Mouse (Mus musculus) E14TG2a.4 (cell line): Measurements from ENCODE around the gene Kirrel.

ENCODE experiments used
- H3K27me3 ChIP-seq: 2 replicates; pipeline ENCODE4 v1.6.1; 2014; ENCODE audit warnings: low read length, control low read depth; ENCODE audit not compliant: insufficient read depth
- H3K36me3 ChIP-seq: 2 replicates; pipeline ENCODE4 v1.6.1; 2014; ENCODE audit warnings: low read length, control low read depth; ENCODE audit not compliant: insufficient read depth
- H3K4me1 ChIP-seq: replicated peaks from 2 replicates; pipeline ENCODE4 v1.6.1; 2014; ENCODE audit warnings: low read depth, low read length, control low read depth
- H3K4me3 ChIP-seq: replicated peaks from 2 replicates; pipeline ENCODE4 v1.5.1; 2014; ENCODE audit warnings: mild to moderate bottlenecking, low read length
- H3K9me3 ChIP-seq: 2 replicates; pipeline ENCODE4 v1.6.1; 2014; ENCODE audit warnings: low read length, control low read depth
- CTCF ChIP-seq: conservative IDR thresholded peaks from 2 replicates; pipeline ENCODE4 v1.5.1; 2014; ENCODE audit warnings: low read length
- NANOG ChIP-seq: IDR thresholded peaks from 2 replicates; pipeline ENCODE4 v1.6.1; 2014; ENCODE audit warnings: borderline replicate concordance, low read length, mixed read lengths
- POU5F1 ChIP-seq: IDR thresholded peaks from 2 replicates; pipeline ENCODE4 v1.6.1; 2014; ENCODE audit warnings: low read length, borderline replicate concordance

Kirrel gene

DNA sequence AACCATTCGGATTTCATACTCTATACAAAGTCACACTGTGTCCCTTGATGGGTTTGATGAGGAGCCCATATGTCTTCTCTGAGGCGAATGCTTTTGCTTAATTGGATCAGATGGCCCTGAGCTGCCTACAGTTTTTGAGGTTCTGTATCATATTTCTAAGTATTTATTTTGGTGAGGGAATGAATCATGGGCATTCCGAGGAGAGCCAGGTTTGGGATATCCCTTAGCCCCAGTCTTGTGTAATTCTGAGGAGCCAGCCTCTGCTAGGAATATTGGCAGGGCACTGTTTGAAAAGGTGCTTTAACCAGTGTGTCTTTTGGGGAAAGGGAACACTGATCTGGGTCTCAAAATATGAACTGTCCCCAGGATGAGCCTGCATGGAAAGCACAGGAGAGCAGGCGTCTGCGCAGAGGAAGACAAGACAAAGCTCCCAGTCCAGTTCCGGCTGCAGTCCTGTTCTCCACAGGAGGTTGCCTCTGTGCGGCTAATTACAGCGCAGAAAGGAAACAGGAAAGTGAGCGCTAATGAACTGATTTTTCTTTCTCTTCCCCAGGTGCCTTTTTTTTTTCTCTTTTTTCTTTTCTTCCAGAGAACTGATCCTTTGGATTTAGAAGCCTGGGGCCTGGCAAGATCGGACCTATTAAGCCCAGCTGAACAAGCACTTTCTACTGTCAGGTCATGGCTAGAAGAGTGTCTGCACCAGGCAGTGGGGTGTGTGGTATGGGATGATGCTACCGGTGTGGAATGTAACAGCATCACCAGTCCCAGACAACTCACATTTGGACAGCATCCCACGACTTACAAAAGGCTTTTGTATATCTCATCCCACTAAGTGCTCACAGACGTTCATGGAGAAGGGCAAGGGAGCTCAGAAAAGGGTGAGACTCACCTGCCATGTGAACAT, 101.7 kb downstream of the Kirrel start:
- H3K9me3 ChIP-seq = no peaks in the 10 kb centered on the region
- peaks cover 29% of the 10 kb centered on the region for H3K4me1 ChIP-seq
- no peaks in the 10 kb centered on the region for H3K36me3 ChIP-seq
- TF ChIP-seq NANOG (no peak), POU5F1 (no peak), CTCF (no peak)
- H3K4me3 ChIP-seq = no peak overlapping the region
- peaks cover 6% of the 10 kb centered on the region for H3K27me3 ChIP-seq

DNA sequence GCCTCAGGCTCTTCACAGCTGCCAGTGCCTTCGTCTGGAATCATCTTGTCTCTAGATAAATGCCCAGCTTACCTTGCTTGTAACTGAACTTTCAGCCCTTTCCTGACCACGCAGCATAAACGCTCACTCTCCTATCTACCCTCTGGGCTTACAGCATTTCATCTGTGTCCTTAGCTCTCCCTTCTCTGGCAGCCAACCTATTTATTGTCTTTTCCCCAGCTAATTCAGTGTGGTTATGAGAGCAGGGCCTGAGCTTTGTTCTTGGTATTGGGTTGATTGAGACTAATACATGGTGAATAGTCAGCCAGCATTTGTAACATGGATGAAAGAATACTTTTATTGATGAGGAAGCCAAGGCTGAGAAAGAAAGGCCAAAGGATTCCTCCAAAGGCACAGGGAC, 102.4 kb downstream of the Kirrel start:
- Histone ChIP-seq H3K9me3 (no peaks in the 10 kb centered on the region), H3K36me3 (no peaks in the 10 kb centered on the region), H3K27me3 (peaks cover 7% of the 10 kb centered on the region), H3K4me3 (no peak overlapping the region), H3K4me1 (peaks cover 22% of the 10 kb centered on the region)
- no peak for TF ChIP-seq POU5F1
- TF ChIP-seq CTCF = no peak
- TF ChIP-seq NANOG = no peak

GRCm38 (mm10) chr3:87067396-87067975, 107.1 kb downstream of the Kirrel start:
- peaks cover 8% of the 10 kb centered on the region; the same call in 1 of the 2 replicates for H3K27me3 ChIP-seq
- no peak overlapping the region for H3K4me3 ChIP-seq
- no peak for TF ChIP-seq POU5F1
- TF ChIP-seq NANOG = no peak
- no peak for TF ChIP-seq CTCF
- 0 out of 2 replicates have a peak, but pooled peaks cover 2% of the 10 kb centered on the region for H3K4me1 ChIP-seq
- no peaks in the 10 kb centered on the region for H3K9me3 ChIP-seq
- no peaks in the 10 kb centered on the region for H3K36me3 ChIP-seq

- Histone ChIP-seq H3K4me3 (no peak overlapping the region), H3K27me3 (no peaks in the 10 kb centered on the region), H3K36me3 (no peaks in the 10 kb centered on the region), H3K9me3 (no peaks in the 10 kb centered on the region), H3K4me1 (no peaks in the 10 kb centered on the region; the same call in 1 of the 2 replicates)
- TF ChIP-seq NANOG (no peak), POU5F1 (no peak), CTCF (no peak)
These were observed 120.6 kb downstream of the Kirrel start for GRCm38 (mm10) chr3:87053939-87054338.

GRCm38 (mm10) chr3:87047801-87048200, 126.7 kb downstream of the Kirrel start:
- Histone ChIP-seq H3K36me3 (no peaks in the 10 kb centered on the region), H3K9me3 (no peaks in the 10 kb centered on the region), H3K4me1 (no peaks in the 10 kb centered on the region), H3K4me3 (no peak overlapping the region), H3K27me3 (no peaks in the 10 kb centered on the region)
- TF ChIP-seq NANOG (no peak), POU5F1 (no peak), CTCF (no peak)

DNA sequence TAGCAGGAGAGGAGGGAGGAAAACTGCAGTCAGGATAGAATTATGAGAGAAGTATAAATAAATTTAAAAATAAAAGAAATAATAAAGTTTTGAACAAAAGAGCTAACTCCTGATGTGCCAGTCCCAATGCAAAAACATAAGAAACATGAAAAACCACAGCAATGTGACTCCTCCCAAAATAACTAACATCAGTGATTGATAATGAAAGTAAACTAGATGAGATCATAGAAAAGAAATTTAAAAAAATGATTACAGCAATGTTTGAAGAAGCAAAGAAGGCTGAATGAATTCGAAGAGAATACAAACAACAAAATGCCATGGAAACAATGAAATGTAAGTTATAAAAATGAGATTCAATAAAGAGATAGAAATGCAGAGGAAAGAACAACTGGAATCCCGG, 132.8 kb downstream of the Kirrel start:
- H3K4me1 ChIP-seq = peaks cover 22% of the 10 kb centered on the region
- no peak overlapping the region for H3K4me3 ChIP-seq
- TF ChIP-seq NANOG = no peak
- TF ChIP-seq POU5F1 = no peak
- TF ChIP-seq CTCF = no peak
- no peaks in the 10 kb centered on the region for H3K36me3 ChIP-seq
- H3K27me3 ChIP-seq = no peaks in the 10 kb centered on the region
- H3K9me3 ChIP-seq = no peaks in the 10 kb centered on the region

DNA sequence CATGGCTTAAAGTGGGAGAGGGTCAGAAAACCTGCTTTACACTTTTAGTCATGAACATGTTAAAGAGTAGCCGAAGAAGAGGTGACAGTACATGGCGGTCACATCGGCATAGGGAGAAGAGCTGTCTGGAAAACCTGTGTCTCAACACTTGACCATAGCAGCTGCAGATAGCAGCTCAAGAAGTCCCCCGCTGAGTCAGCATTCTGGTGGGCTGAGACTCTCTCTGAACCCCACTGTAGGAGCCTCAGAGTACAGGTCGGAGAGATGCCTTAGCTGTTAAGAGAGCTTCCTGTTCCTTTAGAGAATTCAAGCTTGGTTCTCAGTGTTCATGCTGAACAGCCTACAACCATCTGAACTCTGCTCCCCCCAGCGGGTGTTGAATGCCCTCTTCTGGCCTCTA, 136.0 kb downstream of the Kirrel start:
- Histone ChIP-seq H3K4me1 (peaks cover 48% of the 10 kb centered on the region), H3K4me3 (no peak overlapping the region), H3K9me3 (no peaks in the 10 kb centered on the region), H3K36me3 (no peaks in the 10 kb centered on the region), H3K27me3 (no peaks in the 10 kb centered on the region)
- TF ChIP-seq NANOG = no peak
- TF ChIP-seq POU5F1 = no peak
- no peak for TF ChIP-seq CTCF

DNA sequence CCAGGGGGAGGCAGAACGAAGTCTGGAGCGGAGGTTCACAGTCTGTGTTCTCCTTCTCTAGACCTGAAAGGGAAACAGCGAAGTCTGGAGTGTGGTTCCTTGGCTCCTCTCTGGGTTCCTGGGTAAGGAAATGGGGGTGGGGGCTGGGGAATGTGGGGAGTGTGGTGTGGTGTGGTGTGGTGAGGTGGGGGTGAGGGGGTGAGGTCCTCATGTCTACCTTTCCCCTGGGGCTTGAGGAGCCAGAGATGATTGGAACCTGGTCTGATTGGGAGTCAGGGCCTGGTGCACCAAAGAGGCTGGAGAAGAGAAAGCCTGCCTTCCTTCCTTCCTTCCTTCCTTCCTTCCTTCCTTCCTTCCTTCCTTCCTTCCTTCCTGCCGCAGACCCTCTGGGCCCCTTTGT, 140.5 kb downstream of the Kirrel start:
- TF ChIP-seq CTCF = no peak
- TF ChIP-seq NANOG = no peak
- no peak for TF ChIP-seq POU5F1
- no peak overlapping the region for H3K4me3 ChIP-seq
- H3K9me3 ChIP-seq = no peaks in the 10 kb centered on the region
- no peaks in the 10 kb centered on the region for H3K36me3 ChIP-seq
- peaks cover 73% of the 10 kb centered on the region for H3K4me1 ChIP-seq
- H3K27me3 ChIP-seq = no peaks in the 10 kb centered on the region

- H3K36me3 ChIP-seq = no peaks in the 10 kb centered on the region
- peaks cover 67% of the 10 kb centered on the region for H3K4me1 ChIP-seq
- no peaks in the 10 kb centered on the region for H3K27me3 ChIP-seq
- H3K4me3 ChIP-seq = no peak overlapping the region
- H3K9me3 ChIP-seq = no peaks in the 10 kb centered on the region
- no peak for TF ChIP-seq NANOG
- no peak for TF ChIP-seq POU5F1
- peak; percentile 100 for TF ChIP-seq CTCF
These were observed 141.2 kb downstream of the Kirrel start for GRCm38 (mm10) chr3:87033357-87033756.
